Mouse (Mus musculus) forebrain, embryonic 16.5 days (tissue): ENCODE results near the gene Minpp1. TPM values are rescaled to one million over a fixed set of nuclear protein-coding genes. Genes with fewer than 3 reads are reported as not detected.
"Not testable (repeated sequence)": the region's sequence is repeated elsewhere in the genome, so short reads cannot be mapped to it uniquely, and the experiment has no call there.

Experiments used
- ATAC-seq: fragments of 200-750 bp; cut with Nextera tagmentation; 2 replicates; pipeline ENCODE4 v1.8.0; 2017; ENCODE audit warnings: mild to moderate bottlenecking, moderate library complexity
- H3K27ac ChIP-seq: fragments of 300-500 bp; sonication (generic); 2 replicates; pipeline ENCODE4 v1.5.1; 2014; ENCODE audit warnings: low read length, control low read depth
- H3K27me3 ChIP-seq: fragments of 300-500 bp; sonication (generic); replicated peaks from 2 replicates; pipeline ENCODE4 v1.6.1; 2014; ENCODE audit warnings: low read length; ENCODE audit not compliant: control insufficient read depth, insufficient read depth
- H3K36me3 ChIP-seq: fragments of 300-500 bp; sonication (generic); 2 replicates; pipeline ENCODE4 v1.6.1; 2014; ENCODE audit not compliant: control insufficient read depth, insufficient read depth
- H3K4me1 ChIP-seq: fragments of 300-500 bp; sonication (generic); replicated peaks from 2 replicates; pipeline ENCODE4 v1.6.1; 2014; ENCODE audit warnings: low read length; ENCODE audit not compliant: control insufficient read depth, insufficient read depth
- H3K4me2 ChIP-seq: fragments of 300-500 bp; sonication (generic); 2 replicates; pipeline ENCODE4 v1.6.1; 2014; ENCODE audit warnings: mild to moderate bottlenecking, low read length, control low read depth
- H3K4me3 ChIP-seq: fragments of 300-500 bp; sonication (generic); replicated peaks from 2 replicates; pipeline ENCODE4 v1.5.1; 2014; ENCODE audit warnings: mild to moderate bottlenecking, low read length, control low read depth
- H3K9ac ChIP-seq: fragments of 300-500 bp; sonication (generic); replicated peaks from 2 replicates; pipeline ENCODE4 v1.6.1; 2014; ENCODE audit warnings: low read depth, low read length, control low read depth
- H3K9me3 ChIP-seq: fragments of 300-500 bp; sonication (generic); 2 replicates; pipeline ENCODE4 v1.6.1; 2016; ENCODE audit warnings: low read length; ENCODE audit not compliant: control insufficient read depth
- WGBS: fragments of 180-500 bp; shearing (Covaris S2); extraction: QIAGEN DNeasy Blood & Tissue Kit; methylation state at CpG from one replicate; pipeline ENCODE4 v1.1.7; 2014; 5-methylcytosine and 5-hydroxymethylcytosine counted together
- polyA plus RNA-seq: library from polyadenylated mRNA; unstranded; fragments of >200 nt; fragmentation: Nextera tagmentation; extraction: Ambion mirVana; gene quantifications from 2 replicates; pipeline ENCODE4 v1.2.1, GENCODE M21; 2015

Minpp1 gene
- 49.5 TPM in 2 replicates for polyA plus RNA-seq

- Histone ChIP-seq H3K4me3 (peak within 1 kb of the TSS; percentile 91), H3K4me1 (peaks cover 27% of the 10 kb centered on the region), H3K27me3 (no peaks in the 10 kb centered on the region), H3K27ac (peak within 1 kb of the TSS; percentile 81), H3K4me2 (peak within 1 kb of the TSS; percentile 93), H3K36me3 (no peaks in the 10 kb centered on the region), H3K9ac (peak within 1 kb of the TSS; percentile 86), H3K9me3 (no peaks in the 10 kb centered on the region)
- WGBS: under 1% methylated on average over 63 of the region's 64 CpGs
- peak; percentile 96 for ATAC-seq
Observed at GRCm38 (mm10) chr19:32485681-32486105, at the start of gene Minpp1. Gene Minpp1, plus strand, starts transcription at chr19:32485769.

GRCm38 (mm10) chr19:32439356-32439755, 46.2 kb upstream of the Minpp1 start:
- Histone ChIP-seq H3K4me3 (no peak overlapping the region), H3K36me3 (no peaks in the 10 kb centered on the region), H3K27ac (no peak overlapping the region), H3K9ac (no peak overlapping the region), H3K9me3 (no peaks in the 10 kb centered on the region; the same call in 1 of the 2 replicates), H3K4me1 (no peaks in the 10 kb centered on the region), H3K4me2 (no peak overlapping the region), H3K27me3 (no peaks in the 10 kb centered on the region)
- no peak for ATAC-seq
- WGBS: 90% methylated on average over 2 of the region's 2 CpGs

- Histone ChIP-seq H3K36me3 (no peaks in the 10 kb centered on the region), H3K27ac (no peak overlapping the region), H3K9me3 (no peaks in the 10 kb centered on the region; the same call in 1 of the 2 replicates), H3K9ac (no peak overlapping the region), H3K4me1 (no peaks in the 10 kb centered on the region), H3K4me2 (no peak overlapping the region), H3K4me3 (no peak overlapping the region), H3K27me3 (no peaks in the 10 kb centered on the region)
- WGBS: 95% methylated on average over 11 of the region's 11 CpGs
- ATAC-seq: no peak
Observed at GRCm38 (mm10) chr19:32441568-32441967, 44.0 kb upstream of the Minpp1 start.

- H3K9me3 ChIP-seq: no peaks in the 10 kb centered on the region
- no peak overlapping the region for H3K4me3 ChIP-seq
- no peaks in the 10 kb centered on the region for H3K36me3 ChIP-seq
- no peak overlapping the region for H3K9ac ChIP-seq
- H3K4me2 ChIP-seq: no peak overlapping the region
- WGBS: 98% methylated on average over 10 of the region's 10 CpGs
- no peaks in the 10 kb centered on the region for H3K4me1 ChIP-seq
- no peak for ATAC-seq
- H3K27me3 ChIP-seq: no peaks in the 10 kb centered on the region
- H3K27ac ChIP-seq: no peak overlapping the region
Observed at GRCm38 (mm10) chr19:32448931-32449330, 36.6 kb upstream of the Minpp1 start.

- Histone ChIP-seq H3K4me3 (no peak overlapping the region), H3K36me3 (no peaks in the 10 kb centered on the region), H3K27ac (no peak overlapping the region), H3K4me2 (no peak overlapping the region), H3K27me3 (no peaks in the 10 kb centered on the region), H3K4me1 (no peaks in the 10 kb centered on the region), H3K9me3 (no peaks in the 10 kb centered on the region), H3K9ac (no peak overlapping the region)
- ATAC-seq: peak; percentile 67; the same call in 1 of the 2 replicates
- WGBS: 63% methylated on average over 4 of the region's 4 CpGs
Observed at GRCm38 (mm10) chr19:32452231-32452630, 33.3 kb upstream of the Minpp1 start.

GRCm38 (mm10) chr19:32456744-32457143, 28.8 kb upstream of the Minpp1 start:
- H3K4me1 ChIP-seq: no peaks in the 10 kb centered on the region
- no peak for ATAC-seq
- H3K27ac ChIP-seq: no peak overlapping the region
- 85% methylated on average over 2 of the region's 2 CpGs for WGBS
- H3K9me3 ChIP-seq: 0 out of 2 replicates have a peak, but pooled peaks cover 2% of the 10 kb centered on the region
- no peaks in the 10 kb centered on the region for H3K27me3 ChIP-seq
- no peak overlapping the region for H3K4me2 ChIP-seq
- no peak overlapping the region for H3K9ac ChIP-seq
- H3K4me3 ChIP-seq: no peak overlapping the region
- no peaks in the 10 kb centered on the region for H3K36me3 ChIP-seq

GRCm38 (mm10) chr19:32457631-32458030, 27.9 kb upstream of the Minpp1 start:
- WGBS: 79% methylated on average over 8 of the region's 8 CpGs
- H3K9ac ChIP-seq: not testable (repeated sequence)

GRCm38 (mm10) chr19:32463037-32463436, 22.5 kb upstream of the Minpp1 start:
- 95% methylated on average over 6 of the region's 6 CpGs for WGBS
- Histone ChIP-seq H3K4me3 (no peak overlapping the region), H3K4me1 (no peaks in the 10 kb centered on the region), H3K4me2 (no peak overlapping the region), H3K27me3 (no peaks in the 10 kb centered on the region), H3K9me3 (0 out of 2 replicates have a peak, but pooled peaks cover 2% of the 10 kb centered on the region), H3K36me3 (no peaks in the 10 kb centered on the region), H3K9ac (no peak overlapping the region), H3K27ac (no peak overlapping the region)
- no peak for ATAC-seq

More at GRCm38 (mm10) chr19:32457631-32458030, 27.9 kb upstream of the Minpp1 start:
- not testable (repeated sequence) for H3K36me3 ChIP-seq, H3K4me1 ChIP-seq, ATAC-seq, H3K27ac ChIP-seq, H3K9me3 ChIP-seq, H3K27me3 ChIP-seq, H3K4me2 ChIP-seq, H3K4me3 ChIP-seq

- no peak overlapping the region for H3K4me2 ChIP-seq
- H3K9me3 ChIP-seq: no peaks in the 10 kb centered on the region
- WGBS: 85% methylated on average over 4 of the region's 4 CpGs
- no peak overlapping the region for H3K9ac ChIP-seq
- no peak for ATAC-seq
- H3K27me3 ChIP-seq: no peaks in the 10 kb centered on the region
- no peaks in the 10 kb centered on the region for H3K4me1 ChIP-seq
- H3K27ac ChIP-seq: no peak overlapping the region
- H3K36me3 ChIP-seq: no peaks in the 10 kb centered on the region
- H3K4me3 ChIP-seq: no peak overlapping the region
Observed at GRCm38 (mm10) chr19:32465228-32465627, 20.3 kb upstream of the Minpp1 start.

GRCm38 (mm10) chr19:32466478-32466877, 19.1 kb upstream of the Minpp1 start, which contains the start of gene Rpl9-ps6:
Gene Rpl9-ps6, minus strand, starts transcription at chr19:32466578.
- Histone ChIP-seq H3K4me2 (no peak within 1 kb of the TSS), H3K9me3 (no peaks in the 10 kb centered on the region), H3K4me3 (no peak within 1 kb of the TSS), H3K27me3 (no peaks in the 10 kb centered on the region), H3K27ac (no peak within 1 kb of the TSS), H3K4me1 (no peaks in the 10 kb centered on the region), H3K9ac (no peak within 1 kb of the TSS), H3K36me3 (no peaks in the 10 kb centered on the region)
- WGBS: 76% methylated on average over 5 of the region's 6 CpGs
- no peak for ATAC-seq
